Mouse (Mus musculus) heart, embryonic 16.5 days (tissue): ENCODE results near the gene Gm15262. TPM values are rescaled to one million over a fixed set of nuclear protein-coding genes. Genes with fewer than 3 reads are reported as not detected.
"Not testable (repeated sequence)": the region's sequence is repeated elsewhere in the genome, so short reads cannot be mapped to it uniquely, and the experiment has no call there.

Source experiments
- ATAC-seq: fragments of 200-750 bp; cut with Nextera tagmentation; replicated peaks from 2 replicates; pipeline ENCODE4 v1.8.0; 2017; ENCODE audit warnings: moderate number of reproducible peaks; ENCODE audit not compliant: insufficient read depth, low FRiP score; ENCODE audit errors: extremely low read depth
- H3K27ac ChIP-seq: fragments of 300-500 bp; sonication (generic); 2 replicates; pipeline ENCODE4 v1.5.1; 2014; ENCODE audit warnings: mild to moderate bottlenecking, low read length, control low read depth, moderate library complexity
- H3K27me3 ChIP-seq: fragments of 300-500 bp; sonication (generic); 2 replicates; pipeline ENCODE4 v1.6.1; 2014; ENCODE audit warnings: low read length, mixed read lengths; ENCODE audit not compliant: control insufficient read depth, insufficient read depth
- H3K36me3 ChIP-seq: fragments of 300-500 bp; sonication (generic); 2 replicates; pipeline ENCODE4 v1.6.1; 2014; ENCODE audit not compliant: control insufficient read depth, insufficient read depth
- H3K4me1 ChIP-seq: fragments of 300-500 bp; sonication (generic); 2 replicates; pipeline ENCODE4 v1.6.1; 2014; ENCODE audit warnings: low read length, mixed read lengths; ENCODE audit not compliant: control insufficient read depth, insufficient read depth
- H3K4me2 ChIP-seq: fragments of 300-500 bp; sonication (generic); 2 replicates; pipeline ENCODE4 v1.6.1; 2014; ENCODE audit warnings: low read depth, mild to moderate bottlenecking, control low read depth, low read length
- H3K4me3 ChIP-seq: fragments of 300-500 bp; sonication (generic); 2 replicates; pipeline ENCODE4 v1.5.1; 2014; ENCODE audit warnings: mild to moderate bottlenecking, control low read depth, low read length
- H3K9ac ChIP-seq: fragments of 300-500 bp; sonication (generic); 2 replicates; pipeline ENCODE4 v1.6.1; 2014; ENCODE audit warnings: low read length, control low read depth
- H3K9me3 ChIP-seq: fragments of 300-500 bp; sonication (generic); replicated peaks from 2 replicates; pipeline ENCODE4 v1.6.1; 2016; ENCODE audit warnings: low read length; ENCODE audit not compliant: control insufficient read depth
- WGBS: fragments of 180-500 bp; shearing (Covaris S2); extraction: QIAGEN DNeasy Blood & Tissue Kit; methylation state at CpG from one replicate; pipeline ENCODE4 v1.1.7; 2014; 5-methylcytosine and 5-hydroxymethylcytosine counted together
- polyA plus RNA-seq: library from polyadenylated mRNA; unstranded; fragments of >200 nt; fragmentation: Nextera tagmentation; extraction: Ambion mirVana; gene quantifications from 2 replicates; pipeline ENCODE4 v1.2.1, GENCODE M21; 2015

Gene Gm15262
- polyA plus RNA-seq, result not detected in 2 replicates

DNA sequence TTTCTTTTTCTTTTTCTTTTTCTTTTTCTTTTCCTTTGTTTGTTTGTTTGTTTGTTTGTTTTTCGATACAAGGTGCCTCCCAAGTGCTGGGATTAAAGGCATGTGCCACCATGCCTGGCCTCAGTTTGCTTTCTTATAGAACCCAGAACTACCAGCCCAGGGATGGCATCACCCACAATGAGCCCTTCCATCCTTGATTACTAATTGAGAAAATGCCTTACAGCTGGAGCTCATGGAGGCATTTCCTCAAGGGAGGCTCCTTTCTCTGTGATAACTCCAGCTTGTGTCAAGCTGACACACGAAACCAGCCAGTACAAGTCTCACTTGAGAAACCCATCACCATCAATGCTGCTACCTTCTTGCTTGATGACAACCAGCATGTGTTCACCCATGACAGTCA, at the start of gene Gm15262:
Gene Gm15262, plus strand, starts transcription at position 301 of the 400 bp plus-strand sequence.
- H3K27ac ChIP-seq, H3K36me3 ChIP-seq, H3K9ac ChIP-seq, H3K4me2 ChIP-seq, H3K4me3 ChIP-seq, H3K4me1 ChIP-seq, H3K9me3 ChIP-seq, H3K27me3 ChIP-seq, ATAC-seq: not testable (repeated sequence)
- WGBS, result 54% methylated on average over 2 of the region's 2 CpGs

GRCm38 (mm10) chrX:161308131-161308530, 20.9 kb downstream of the Gm15262 start:
- Histone ChIP-seq H3K27me3 (no peaks in the 10 kb centered on the region), H3K27ac (no peak overlapping the region), H3K9ac (no peak overlapping the region), H3K9me3 (no peaks in the 10 kb centered on the region), H3K4me1 (no peaks in the 10 kb centered on the region), H3K4me2 (no peak overlapping the region), H3K4me3 (no peak overlapping the region), H3K36me3 (no peaks in the 10 kb centered on the region)
- WGBS, result 77% methylated on average over 1 of the region's 1 CpGs
- no peak for ATAC-seq

DNA sequence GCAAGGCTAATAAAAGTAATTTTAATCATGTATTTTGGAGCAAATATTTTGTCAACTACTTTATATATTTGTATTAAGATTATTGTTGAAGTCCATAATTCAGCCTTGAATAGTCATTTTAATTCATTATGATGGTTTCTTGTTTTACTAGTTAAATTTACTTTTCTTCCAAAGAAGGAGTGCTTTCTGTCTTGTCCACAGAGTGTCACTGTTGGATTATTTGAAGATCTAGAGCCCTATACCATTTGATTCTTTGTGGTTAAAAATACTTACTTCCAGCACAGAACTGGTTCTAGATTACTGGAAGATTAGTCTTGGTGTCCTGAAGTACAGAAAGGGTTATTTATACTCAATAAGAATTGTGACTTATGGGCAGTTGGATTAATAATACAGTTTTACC, 29.2 kb downstream of the Gm15262 start:
- Histone ChIP-seq H3K36me3 (no peaks in the 10 kb centered on the region), H3K27me3 (no peaks in the 10 kb centered on the region), H3K4me3 (no peak overlapping the region), H3K9ac (no peak overlapping the region), H3K27ac (no peak overlapping the region), H3K4me1 (no peaks in the 10 kb centered on the region), H3K4me2 (no peak overlapping the region), H3K9me3 (no peaks in the 10 kb centered on the region)
- no peak for ATAC-seq

DNA sequence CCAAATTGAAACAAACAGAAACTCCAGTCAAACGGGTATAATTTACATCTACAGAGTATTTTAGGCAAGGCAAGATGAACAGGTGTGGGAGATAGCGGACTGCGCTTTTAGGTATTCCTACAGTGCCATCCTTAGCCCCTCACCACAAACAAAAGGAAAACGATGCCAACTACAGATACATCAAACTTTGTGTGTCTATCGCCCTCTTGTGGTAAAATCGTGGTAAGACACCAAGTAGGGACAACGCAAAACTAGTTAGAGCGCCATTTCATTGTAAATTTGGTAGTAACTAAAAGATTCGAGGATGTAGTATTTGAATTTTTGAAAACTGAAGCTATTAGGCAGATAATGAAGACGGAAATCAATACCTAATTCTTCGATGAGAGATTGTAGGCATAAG, 83.7 kb downstream of the Gm15262 start:
- H3K4me1 ChIP-seq, result no peaks in the 10 kb centered on the region
- no peaks in the 10 kb centered on the region for H3K36me3 ChIP-seq
- no peak for ATAC-seq
- no peak overlapping the region for H3K4me2 ChIP-seq
- 30% methylated on average over 11 of the region's 11 CpGs for WGBS
- H3K9me3 ChIP-seq, result no peaks in the 10 kb centered on the region
- no peaks in the 10 kb centered on the region; the same call in 1 of the 2 replicates for H3K27me3 ChIP-seq
- H3K27ac ChIP-seq, result no peak overlapping the region
- no peak overlapping the region for H3K4me3 ChIP-seq
- no peak overlapping the region for H3K9ac ChIP-seq

DNA sequence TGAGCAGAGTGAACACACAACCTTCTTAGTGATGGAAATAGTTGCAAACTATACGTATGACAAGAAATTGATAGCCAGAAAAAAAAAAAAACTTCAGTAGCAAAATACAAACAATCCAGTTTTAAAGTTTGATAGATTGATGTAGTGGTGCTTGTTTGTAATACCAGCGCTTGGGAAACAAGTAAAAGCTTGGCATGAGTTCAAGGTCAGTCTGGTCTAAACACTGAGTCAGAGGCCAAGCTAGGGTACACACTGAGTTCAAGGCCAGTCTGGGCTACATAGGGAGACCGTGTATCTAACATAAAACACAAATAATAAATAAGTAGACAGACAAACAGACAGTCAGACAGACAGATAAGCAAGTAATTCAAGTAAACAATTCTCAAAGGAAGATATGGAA, 84.2 kb downstream of the Gm15262 start:
- ATAC-seq, result no peak
- Histone ChIP-seq H3K4me2 (no peak overlapping the region), H3K4me1 (no peaks in the 10 kb centered on the region), H3K27me3 (no peaks in the 10 kb centered on the region; the same call in 1 of the 2 replicates), H3K36me3 (no peaks in the 10 kb centered on the region), H3K9me3 (no peaks in the 10 kb centered on the region), H3K4me3 (no peak overlapping the region), H3K27ac (no peak overlapping the region), H3K9ac (no peak overlapping the region)
- WGBS, result 58% methylated on average over 3 of the region's 3 CpGs

- Histone ChIP-seq H3K27ac (no peak overlapping the region), H3K4me1 (no peaks in the 10 kb centered on the region), H3K9ac (no peak overlapping the region), H3K27me3 (no peaks in the 10 kb centered on the region; the same call in 1 of the 2 replicates), H3K4me2 (no peak overlapping the region), H3K9me3 (no peaks in the 10 kb centered on the region), H3K36me3 (no peaks in the 10 kb centered on the region), H3K4me3 (no peak overlapping the region)
- WGBS, result 46% methylated on average over 1 of the region's 1 CpGs
- ATAC-seq, result no peak
Observed at GRCm38 (mm10) chrX:161375568-161375967, 88.3 kb downstream of the Gm15262 start.

DNA sequence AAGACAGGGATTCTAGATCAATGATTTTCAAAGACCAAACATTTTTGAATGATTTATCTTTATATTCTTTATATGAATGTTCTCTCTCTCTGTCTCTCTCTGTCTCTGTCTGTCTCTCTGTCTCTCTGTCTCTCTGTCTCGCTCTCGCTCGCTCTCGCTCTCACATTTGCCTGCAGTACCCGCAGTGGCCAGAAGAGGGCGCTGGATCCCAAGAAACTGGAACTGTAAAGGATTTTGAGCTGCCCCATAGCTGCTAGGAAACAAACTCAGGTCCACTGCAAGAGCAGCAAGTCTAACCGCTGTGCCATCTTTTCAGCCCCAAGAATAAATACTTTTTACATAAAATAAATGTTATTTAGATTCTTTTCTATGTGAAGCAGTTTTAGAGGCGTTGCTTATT, 98.5 kb downstream of the Gm15262 start:
- 39% methylated on average over 8 of the region's 8 CpGs for WGBS
- H3K9ac ChIP-seq, result no peak overlapping the region
- H3K27me3 ChIP-seq, result no peaks in the 10 kb centered on the region
- H3K27ac ChIP-seq, result no peak overlapping the region
- no peak overlapping the region for H3K4me3 ChIP-seq
- H3K9me3 ChIP-seq, result no peaks in the 10 kb centered on the region
- H3K4me1 ChIP-seq, result no peaks in the 10 kb centered on the region
- H3K4me2 ChIP-seq, result no peak overlapping the region
- ATAC-seq, result no peak
- H3K36me3 ChIP-seq, result no peaks in the 10 kb centered on the region

- Histone ChIP-seq H3K4me3 (no peak overlapping the region), H3K36me3 (no peaks in the 10 kb centered on the region), H3K9ac (no peak overlapping the region), H3K4me1 (no peaks in the 10 kb centered on the region), H3K27me3 (no peaks in the 10 kb centered on the region), H3K4me2 (no peak overlapping the region), H3K9me3 (no peaks in the 10 kb centered on the region), H3K27ac (no peak overlapping the region)
- 88% methylated on average over 4 of the region's 4 CpGs for WGBS
- no peak for ATAC-seq
Observed at GRCm38 (mm10) chrX:161387942-161388341, 100.7 kb downstream of the Gm15262 start.

GRCm38 (mm10) chrX:161399110-161399509, 111.9 kb downstream of the Gm15262 start:
- WGBS, result 22% methylated on average over 11 of the region's 11 CpGs
- Histone ChIP-seq H3K4me3 (no peak overlapping the region), H3K9me3 (no peaks in the 10 kb centered on the region), H3K36me3 (no peaks in the 10 kb centered on the region), H3K4me2 (no peak overlapping the region), H3K9ac (no peak overlapping the region), H3K4me1 (no peaks in the 10 kb centered on the region), H3K27me3 (no peaks in the 10 kb centered on the region; the same call in 1 of the 2 replicates), H3K27ac (no peak overlapping the region)
- ATAC-seq, result no peak

- Histone ChIP-seq H3K9ac (no peak overlapping the region), H3K4me1 (no peaks in the 10 kb centered on the region), H3K36me3 (no peaks in the 10 kb centered on the region), H3K27ac (no peak overlapping the region), H3K4me2 (no peak overlapping the region), H3K4me3 (no peak overlapping the region), H3K27me3 (no peaks in the 10 kb centered on the region), H3K9me3 (no peaks in the 10 kb centered on the region)
- no peak for ATAC-seq
- 58% methylated on average over 1 of the region's 1 CpGs for WGBS
Observed at GRCm38 (mm10) chrX:161411151-161411550, 123.9 kb downstream of the Gm15262 start.
